Mouse (Mus musculus) granulocyte monocyte progenitor cell, adult 5-6 weeks (primary cell): ENCODE results near the gene Asb12. TPM values are rescaled to one million over a fixed set of nuclear protein-coding genes. Genes with fewer than 3 reads are reported as not detected.
A peak's percentile ranks its signal among the peaks of the same experiment; 100 is the strongest.
"Not testable (repeated sequence)": the region's sequence is repeated elsewhere in the genome, so short reads cannot be mapped to it uniquely, and the experiment has no call there.

Experiments used
- ATAC-seq: replicated peaks from 2 replicates; pipeline ENCODE4 v1.8.0; 2016; ENCODE audit warnings: mild to moderate bottlenecking, moderate TSS enrichment, inconsistent platforms; ENCODE audit not compliant: poor library complexity, severe bottlenecking
- total RNA-seq, 2 experiments: library from RNA; stranded (forward) in 1 of 2; stranded (reverse) in 1 of 2; fragments of 200-712, 200-1000 nt in 1 of 2; fragments of >200 nt in 1 of 2; fragmentation: Nextera tagmentation in 1 of 2; gene quantifications; 2 replicates each; pipeline ENCODE4 v1.2.3; 2014 to 2017

Asb12 gene
- total RNA-seq (2014; fragmentation: Nextera tagmentation) = not detected in 2 replicates
- total RNA-seq (2017) = not detected in 2 replicates

DNA sequence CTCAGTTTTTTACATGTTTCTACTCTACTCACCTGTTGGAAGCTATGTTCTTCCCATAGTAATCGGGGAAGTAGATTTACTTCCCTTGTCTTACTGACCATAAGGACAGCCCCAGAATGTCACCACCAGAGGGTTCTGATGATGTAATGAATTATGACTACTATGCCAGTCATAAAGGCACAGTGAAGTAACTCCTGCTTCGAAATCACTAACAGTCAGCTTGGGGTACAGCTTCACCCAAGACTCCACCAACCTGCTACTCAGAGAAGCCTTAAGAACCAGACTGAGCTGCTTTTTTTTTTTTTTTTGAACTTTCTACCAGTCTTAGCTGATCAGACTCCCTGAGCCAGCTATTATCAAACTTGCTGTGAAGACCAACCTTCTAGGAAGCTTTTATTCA, at the start of gene Asb12, which contains the start of gene Pfn5:
Gene Asb12 (minus strand): TSS at position 101 of the 400 bp plus-strand sequence.
Gene Pfn5 (plus strand): TSS at position 218 of the 400 bp plus-strand sequence.
- ATAC-seq = no peak

GRCm38 (mm10) chrX:95600609-95601008, 42.8 kb upstream of the Asb12 start:
- no peak for ATAC-seq

DNA sequence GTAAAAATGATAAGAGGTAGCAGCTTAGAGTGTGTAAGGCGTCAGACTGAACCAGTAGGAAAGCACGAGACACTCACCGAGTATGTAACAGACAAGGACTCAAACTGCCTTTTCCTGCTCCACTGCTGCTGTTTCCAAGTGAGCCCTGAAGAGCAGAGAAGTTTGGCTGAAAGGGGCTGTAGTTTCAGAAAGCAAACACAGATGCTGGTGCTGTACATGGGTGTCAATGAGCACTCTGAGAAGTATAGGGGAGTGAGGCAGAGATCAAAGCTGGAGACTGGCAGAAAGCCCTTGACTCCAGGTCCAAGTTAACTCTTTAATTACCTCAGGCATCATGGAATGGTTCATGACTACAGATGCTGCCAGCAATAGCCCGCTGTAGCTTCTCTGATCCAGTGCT, 3.5 kb downstream of the Asb12 start:
- ATAC-seq = no peak

DNA sequence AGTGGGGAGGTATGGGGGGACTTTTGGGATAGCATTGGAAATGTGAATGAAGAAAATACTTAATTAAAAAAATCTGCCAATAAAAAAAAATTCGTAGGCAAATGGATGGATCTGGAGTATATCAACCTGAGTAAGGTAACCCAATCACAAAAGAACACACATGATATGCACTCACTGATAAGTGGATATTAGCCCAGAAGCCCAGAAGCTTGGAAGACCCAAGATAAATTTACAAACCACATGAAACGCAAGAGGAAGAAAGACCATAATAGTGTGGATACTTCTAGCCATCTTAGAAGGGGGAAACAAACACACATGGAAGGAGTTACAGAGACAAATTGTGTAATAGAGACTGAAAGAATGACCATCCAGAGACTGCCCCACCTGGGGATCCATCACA, 22.3 kb downstream of the Asb12 start:
- not testable (repeated sequence) for ATAC-seq

DNA sequence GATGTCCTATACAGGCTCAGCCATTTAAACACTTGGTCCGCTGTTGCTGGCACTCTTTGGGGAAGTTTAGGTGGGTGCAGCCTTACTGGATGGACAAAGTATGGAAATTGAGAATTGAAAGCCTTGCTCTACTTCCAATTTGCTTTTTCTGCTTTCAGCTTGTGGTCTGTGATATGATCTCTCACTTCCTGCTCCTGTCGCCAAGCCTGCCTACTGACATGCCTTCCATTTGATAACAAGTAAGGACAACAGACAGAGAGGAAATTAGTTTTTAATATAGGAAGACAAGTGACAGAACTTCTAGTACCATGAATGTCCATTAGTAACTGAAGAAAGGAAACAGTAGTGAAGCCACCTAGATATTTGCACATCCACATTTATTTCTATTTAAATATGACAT, 32.6 kb downstream of the Asb12 start:
- no peak; the same call in 1 of the 2 replicates for ATAC-seq

GRCm38 (mm10) chrX:95523883-95524282, 33.9 kb downstream of the Asb12 start:
- no peak for ATAC-seq

DNA sequence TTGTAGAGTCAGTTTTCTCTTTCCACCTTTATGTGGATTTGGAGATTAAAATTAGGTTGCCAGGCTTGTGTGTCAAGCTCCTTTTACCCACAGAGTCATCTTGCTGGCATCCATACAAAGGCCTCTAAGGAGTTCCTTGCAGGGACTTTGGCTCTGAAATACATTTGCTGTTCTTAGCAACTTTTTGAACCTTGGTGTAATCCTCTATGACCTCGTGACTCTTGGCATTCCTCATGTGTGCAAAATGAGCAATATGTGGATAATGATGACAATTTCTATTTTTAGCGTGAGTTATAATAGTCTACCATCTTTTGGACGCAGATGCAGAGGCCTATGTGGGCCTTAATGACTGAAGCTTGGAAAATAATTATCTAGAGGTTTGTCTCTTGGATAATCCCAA, 100.6 kb downstream of the Asb12 start:
- no peak for ATAC-seq

- ATAC-seq = no peak
Observed at GRCm38 (mm10) chrX:95445866-95446265, 111.9 kb downstream of the Asb12 start.

GRCm38 (mm10) chrX:95445141-95445540, 112.6 kb downstream of the Asb12 start:
- ATAC-seq = no peak

GRCm38 (mm10) chrX:95444776-95445111, 113.0 kb downstream of the Asb12 start, which contains the start of gene Amer1:
Gene Amer1 (minus strand): TSS chrX:95444872.
- ATAC-seq = peak; percentile 92

GRCm38 (mm10) chrX:95443898-95444775, 113.7 kb downstream of the Asb12 start:
- peak; percentile 64 for ATAC-seq

GRCm38 (mm10) chrX:95443390-95443789, 114.4 kb downstream of the Asb12 start:
- ATAC-seq = no peak

DNA sequence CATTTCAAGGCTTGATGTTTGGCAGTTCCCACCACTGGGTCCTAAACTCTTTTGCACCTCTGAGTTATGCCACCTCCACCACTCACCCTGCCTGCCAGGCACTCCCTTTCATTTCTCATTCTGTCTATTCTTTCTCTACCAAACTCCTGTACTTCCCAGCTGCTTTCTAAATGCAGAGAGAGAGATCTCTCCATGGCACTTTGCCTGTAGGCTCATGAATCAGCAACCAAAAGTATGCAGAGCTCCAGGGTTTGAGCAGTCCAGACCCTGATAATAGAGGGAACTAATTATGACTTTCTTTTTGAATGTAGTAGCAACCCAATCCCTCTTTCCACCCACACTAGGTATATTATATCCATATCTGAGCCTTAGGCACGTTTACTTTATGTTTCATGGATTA, 115.5 kb downstream of the Asb12 start:
- no peak for ATAC-seq

- no peak for ATAC-seq
Observed at GRCm38 (mm10) chrX:95441290-95441689, 116.5 kb downstream of the Asb12 start.

DNA sequence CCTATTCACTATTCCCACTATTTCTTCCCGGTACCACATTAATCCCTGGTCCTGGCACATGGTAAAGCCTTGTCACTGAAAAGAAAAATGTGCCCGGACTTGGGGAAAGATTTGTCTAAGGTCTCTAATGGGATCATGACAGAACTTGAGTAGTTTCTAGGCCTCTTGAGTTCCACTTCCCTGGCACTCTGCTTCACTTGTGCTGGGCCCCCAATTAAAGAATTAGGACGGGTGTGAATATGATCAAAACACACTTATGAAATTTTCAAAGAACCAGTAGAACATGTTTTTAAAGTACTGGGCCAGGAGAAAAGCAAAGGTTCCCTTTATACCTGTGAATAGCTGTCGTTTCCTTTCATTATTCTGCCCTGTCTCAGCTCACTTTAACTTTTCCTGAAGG, 119.3 kb downstream of the Asb12 start:
- no peak for ATAC-seq

DNA sequence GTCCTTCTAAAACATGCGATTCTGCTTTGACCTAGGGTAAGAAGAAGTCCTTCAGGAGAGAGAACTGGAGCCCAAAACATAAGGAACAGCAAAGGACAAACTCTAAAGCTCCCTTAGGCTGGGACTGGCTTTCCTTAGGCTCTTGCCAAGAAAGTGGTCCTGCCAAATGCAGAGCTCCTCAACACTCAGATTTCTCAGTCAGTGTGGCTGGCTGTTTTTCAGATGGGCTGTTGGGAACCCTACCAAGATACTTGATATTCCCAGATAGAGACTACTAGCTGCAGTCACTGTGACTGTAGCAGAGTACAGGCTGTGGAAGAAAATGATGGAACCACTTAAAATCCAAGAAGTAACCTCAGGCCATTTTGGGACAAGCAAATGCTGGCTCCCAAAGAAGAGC, 120.6 kb downstream of the Asb12 start:
- no peak for ATAC-seq

Other genes starting within 250 kb of the Asb12 start
- gene Amer1, start 113.1 kb downstream of the Asb12 start, total RNA-seq (2014; fragmentation: Nextera tagmentation) = 7.8 and 10.2 TPM in 2 replicates
- 7.8 and 8.1 TPM in 2 replicates for gene Amer1, start 113.1 kb downstream of the Asb12 start, total RNA-seq (2017)
- gene Pfn5, start 117 bp upstream of the Asb12 start, total RNA-seq (2014; fragmentation: Nextera tagmentation) = not detected in 2 replicates
- gene Pfn5, start 117 bp upstream of the Asb12 start, total RNA-seq (2017) = not detected in 2 replicates
- gene Zc4h2, start 100.5 kb upstream of the Asb12 start, total RNA-seq (2014; fragmentation: Nextera tagmentation) = 4.4 and 6.9 TPM in 2 replicates
- gene Zc4h2, start 100.5 kb upstream of the Asb12 start, total RNA-seq (2017) = 5.9 and 8.5 TPM in 2 replicates
- 0.58 and 3.4 TPM in 2 replicates for gene Zc3h12b, start 153.7 kb upstream of the Asb12 start, total RNA-seq (2014; fragmentation: Nextera tagmentation)
- 0.13 and 0.36 TPM in 2 replicates for gene Zc3h12b, start 153.7 kb upstream of the Asb12 start, total RNA-seq (2017)